Mouse (Mus musculus): ENCODE results near the gene Epha2. TPM values are rescaled to one million over a fixed set of nuclear protein-coding genes. Genes with fewer than 3 reads are reported as not detected.

The Epha2 gene
- 0.89 TPM for total RNA-seq (2023)

DNA sequence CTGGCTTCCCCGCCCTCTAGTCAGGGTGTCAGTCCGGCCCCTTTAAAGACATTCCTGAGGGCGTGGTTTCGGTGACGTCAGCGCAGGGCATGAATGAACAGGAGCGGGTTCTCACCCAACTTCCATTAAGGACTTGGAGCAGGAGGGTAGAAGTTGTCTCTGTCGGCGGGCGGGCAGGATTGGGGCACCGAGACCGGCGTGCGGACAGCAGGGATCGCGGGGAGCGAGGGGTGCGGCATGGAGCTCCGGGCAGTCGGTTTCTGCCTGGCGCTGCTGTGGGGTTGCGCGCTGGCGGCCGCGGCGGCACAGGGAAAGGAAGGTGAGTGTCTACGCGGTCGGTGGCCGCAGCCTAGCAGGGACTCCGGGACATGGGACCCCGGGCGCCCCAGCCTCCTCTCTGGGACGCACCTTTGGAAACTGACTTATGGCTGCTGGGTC lies at the start of gene Epha2:
Gene Epha2, plus strand, starts transcription at position 125 of the 438 bp plus-strand sequence.

DNA sequence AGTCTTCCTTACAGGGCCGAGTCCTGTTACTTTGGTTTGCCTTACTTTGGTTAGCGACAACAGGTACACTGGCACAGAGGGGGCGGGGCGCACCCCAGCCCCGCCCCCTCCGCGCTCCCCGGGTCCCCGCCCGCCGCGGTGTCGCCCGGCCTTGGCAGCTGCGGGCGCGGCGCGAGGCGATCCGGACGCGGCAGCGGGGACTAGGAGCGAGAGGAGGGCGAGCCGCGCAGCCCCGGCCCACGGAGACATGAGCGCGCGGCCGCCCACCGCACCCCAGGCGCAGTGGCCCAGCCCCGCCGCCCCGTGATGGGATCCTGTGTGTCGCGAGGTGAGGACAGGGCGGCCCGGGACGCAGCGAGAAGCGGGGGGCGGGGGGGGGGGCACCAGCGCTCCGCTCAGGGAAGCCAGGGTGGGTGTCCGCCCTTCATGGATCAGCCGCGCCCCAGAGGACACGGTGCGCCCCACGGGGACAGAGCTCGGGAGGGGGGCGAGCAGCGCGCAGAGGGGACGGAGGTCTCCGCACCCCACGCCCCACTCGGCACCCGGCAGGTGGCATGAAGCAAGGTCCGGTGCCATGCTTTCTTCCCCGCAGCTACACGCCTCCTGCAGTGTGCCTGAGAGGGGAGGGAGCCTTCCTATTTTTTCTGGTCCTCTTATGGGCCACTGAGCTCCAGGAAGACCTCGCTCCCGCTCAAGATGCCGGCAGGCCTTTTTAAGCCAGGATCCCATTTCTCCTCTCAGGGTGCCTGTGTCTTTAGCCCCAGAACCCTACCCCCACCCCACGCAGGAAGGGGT lies 67.2 kb downstream of the Epha2 start, which contains the start of gene Fam131c:
Gene Fam131c, plus strand, starts transcription at position 224 of the 795 bp plus-strand sequence.

Other genes with a start within 250 kb of the Epha2 start
- 11.7 TPM for gene Crocc, start 240.7 kb upstream of the Epha2 start, total RNA-seq (2023)
- 80.7 TPM for gene Necap2, start 222.9 kb upstream of the Epha2 start, total RNA-seq (2023)
- gene Spata21, start 212.9 kb upstream of the Epha2 start, total RNA-seq (2023), result not detected
- 105 TPM for gene Szrd1, start 161.5 kb upstream of the Epha2 start, total RNA-seq (2023)
- 23.8 TPM for gene Fbxo42, start 153.3 kb upstream of the Epha2 start, total RNA-seq (2023)
- gene Rsg1, start 87.3 kb upstream of the Epha2 start, total RNA-seq (2023), result 2.5 TPM
- not detected for gene Arhgef19, start 61.7 kb upstream of the Epha2 start, total RNA-seq (2023)
- gene Fam131c, start 67.0 kb downstream of the Epha2 start, total RNA-seq (2023), result not detected
- gene Clcnka, start 97.5 kb downstream of the Epha2 start, total RNA-seq (2023), result not detected
- gene Clcnkb, start 114.8 kb downstream of the Epha2 start, total RNA-seq (2023), result not detected
- not detected for gene Hspb7, start 119.5 kb downstream of the Epha2 start, total RNA-seq (2023)
- not detected for gene Srarp, start 134.9 kb downstream of the Epha2 start, total RNA-seq (2023)
- 41.5 TPM for gene Zbtb17, start 143.4 kb downstream of the Epha2 start, total RNA-seq (2023)
- 57.6 TPM for gene Spen, start 237.4 kb downstream of the Epha2 start, total RNA-seq (2023)